Mouse (Mus musculus) ES-Bruce4 (cell line): ENCODE data around the gene Gdpd5.

Source experiments
- EP300 ChIP-seq: IDR thresholded peaks from 2 replicates; pipeline ENCODE4 v1.6.1; 2011; ENCODE audit warnings: low read depth, low read length; ENCODE audit not compliant: insufficient read depth
- POLR2A ChIP-seq: IDR thresholded peaks from one replicate; pipeline ENCODE4 v1.8.1; 2011; ENCODE audit warnings: low read length; ENCODE audit not compliant: insufficient read depth

GRCm38 (mm10) chr7:99463120-99463519, 81.9 kb downstream of the Gdpd5 start:
- TF ChIP-seq EP300 (no peak), POLR2A (no peak)
